ENCODE assay signal across 11 mouse cellular contexts in genomic region chr11:18929779-18930728, GRCm38 (mm10).
DNase-seq lines count a peak whose midpoint lies in the region; ATAC-seq and TF ChIP-seq lines count a peak whose summit lies in the region.
"Had no signal": no experiment of that assay in that cellular context is flagged by ENCODE, and none has a peak within 500 bp of the region (broad histone marks: within the 10 kb centered on the region; RNA-seq: fewer than 3 reads in every experiment).

No protein-coding gene starts in this region.

- no peak overlapping the region for H3K4me3 ChIP-seq in intestine, embryonic 16.5 days (ENCODE audit: low read length)
- H3K4me3 ChIP-seq in intestine, postnatal 0 days (ENCODE audit: low read depth, low read length): no peak overlapping the region
- no peak overlapping the region for H3K4me3 ChIP-seq in forebrain, embryonic 15.5 days
- H3K4me3 ChIP-seq in limb, embryonic 12.5 days (replicated peaks): no peak overlapping the region
- no peak overlapping the region for H3K4me3 ChIP-seq in stomach, embryonic 14.5 days (ENCODE audit: low read depth, low read length)
- H3K4me3 ChIP-seq: left cerebral cortex, adult 2 months had no signal

- no peaks in the 10 kb centered on the region for H3K27me3 ChIP-seq in intestine, embryonic 16.5 days (replicated peaks; ENCODE audit: control insufficient read depth, insufficient read depth, low read length)
- no peaks in the 10 kb centered on the region for H3K27me3 ChIP-seq in intestine, postnatal 0 days (replicated peaks; ENCODE audit: control insufficient read depth, insufficient read depth, low read length)
- H3K27me3 ChIP-seq in forebrain, embryonic 15.5 days: no peaks in the 10 kb centered on the region
- peaks cover 64% of the 10 kb centered on the region for H3K27me3 ChIP-seq in limb, embryonic 12.5 days
- no peaks in the 10 kb centered on the region for H3K27me3 ChIP-seq in stomach, embryonic 14.5 days (ENCODE audit: control insufficient read depth, insufficient read depth, low read length)

- no peak for ATAC-seq in intestine, embryonic 16.5 days
- no peak for ATAC-seq in intestine, postnatal 0 days
- peak; percentile 57 for ATAC-seq in forebrain, embryonic 15.5 days (replicated peaks)
- no peak for ATAC-seq in limb, embryonic 12.5 days (ENCODE audit: insufficient number of reproducible peaks, insufficient read depth, low FRiP score, low TSS enrichment, low read depth)
- ATAC-seq in stomach, embryonic 14.5 days (ENCODE audit: insufficient number of reproducible peaks, insufficient read depth, low FRiP score, low read depth): no peak
- ATAC-seq: inflammation-experienced regulatory T-cells, adult 6 months had no signal

- no peak for DNase-seq in spleen, postnatal 14 days (ENCODE audit: low spot score in 2 of 2)
- no peak for DNase-seq in kidney, adult 9 months
- DNase-seq in urinary bladder, postnatal 10 days (ENCODE audit: low spot score): no peak
- DNase-seq: heart, adult 18-20 months had no signal

- H3K9me3 ChIP-seq in intestine, embryonic 16.5 days (ENCODE audit: control insufficient read depth, low read length): no peaks in the 10 kb centered on the region
- H3K9me3 ChIP-seq in intestine, postnatal 0 days (ENCODE audit: control insufficient read depth): no peaks in the 10 kb centered on the region
- no peaks in the 10 kb centered on the region for H3K9me3 ChIP-seq in forebrain, embryonic 15.5 days
- H3K9me3 ChIP-seq in limb, embryonic 12.5 days: no peaks in the 10 kb centered on the region
- H3K9me3 ChIP-seq in stomach, embryonic 14.5 days (ENCODE audit: control insufficient read depth, low read depth, low read length): no peaks in the 10 kb centered on the region

- TF ChIP-seq CTCF in intestine, postnatal 0 days (IDR thresholded peaks at IDR 0.05; ENCODE audit: low read depth): no peak

- 46% methylated on average over 17 of the region's 17 CpGs for WGBS in intestine, embryonic 16.5 days
- WGBS in intestine, postnatal 0 days: 66% methylated on average over 17 of the region's 17 CpGs
- WGBS in forebrain, embryonic 15.5 days: 26% methylated on average over 17 of the region's 17 CpGs
- WGBS in limb, embryonic 12.5 days: 28% methylated on average over 17 of the region's 17 CpGs
- 40% methylated on average over 17 of the region's 17 CpGs for WGBS in stomach, embryonic 14.5 days

- H3K4me2 ChIP-seq in intestine, embryonic 16.5 days (ENCODE audit: low read depth, low read length): no peak overlapping the region
- no peak overlapping the region for H3K4me2 ChIP-seq in intestine, postnatal 0 days (replicated peaks; ENCODE audit: low read depth)
- peak overlapping the region; percentile 20 for H3K4me2 ChIP-seq in forebrain, embryonic 15.5 days (replicated peaks)
- H3K4me2 ChIP-seq in limb, embryonic 12.5 days: peak overlapping the region; percentile 19
- no peak overlapping the region for H3K4me2 ChIP-seq in stomach, embryonic 14.5 days (replicated peaks; ENCODE audit: low read depth, low read length)

- H3K4me1 ChIP-seq in intestine, embryonic 16.5 days (ENCODE audit: control insufficient read depth, insufficient read depth, low read length): peaks cover 18% of the 10 kb centered on the region
- no peaks in the 10 kb centered on the region for H3K4me1 ChIP-seq in intestine, postnatal 0 days (replicated peaks; ENCODE audit: control insufficient read depth, insufficient read depth, low read length)
- H3K4me1 ChIP-seq in forebrain, embryonic 15.5 days: peaks cover 38% of the 10 kb centered on the region
- H3K4me1 ChIP-seq in limb, embryonic 12.5 days (replicated peaks): peaks cover 14% of the 10 kb centered on the region
- peaks cover 26% of the 10 kb centered on the region for H3K4me1 ChIP-seq in stomach, embryonic 14.5 days (ENCODE audit: control insufficient read depth, insufficient read depth, low read length)

- H3K9ac ChIP-seq in intestine, embryonic 16.5 days (ENCODE audit: low read depth, low read length): no peak overlapping the region
- no peak overlapping the region for H3K9ac ChIP-seq in intestine, postnatal 0 days (ENCODE audit: low read depth, low read length)
- H3K9ac ChIP-seq in forebrain, embryonic 15.5 days (replicated peaks): 0 out of 2 replicates have a peak overlapping the region, but pooled peaks have one; percentile 1
- no peak overlapping the region for H3K9ac ChIP-seq in limb, embryonic 12.5 days (replicated peaks)
- H3K9ac ChIP-seq in stomach, embryonic 14.5 days (replicated peaks; ENCODE audit: low read depth, low read length): no peak overlapping the region

- 0 out of 2 replicates have a peak overlapping the region, but pooled peaks have one; percentile 9 for H3K27ac ChIP-seq in intestine, embryonic 16.5 days (ENCODE audit: low read length)
- H3K27ac ChIP-seq in intestine, postnatal 0 days (ENCODE audit: low read depth, low read length): no peak overlapping the region
- peak overlapping the region; percentile 64 for H3K27ac ChIP-seq in forebrain, embryonic 15.5 days (replicated peaks)
- H3K27ac ChIP-seq in limb, embryonic 12.5 days: no peak overlapping the region
- H3K27ac ChIP-seq in stomach, embryonic 14.5 days (ENCODE audit: low read length): peak overlapping the region; percentile 64; the same call in 1 of the 2 replicates
- H3K27ac ChIP-seq: left cerebral cortex, adult 2 months had no signal

- no peaks in the 10 kb centered on the region for H3K36me3 ChIP-seq in intestine, embryonic 16.5 days (ENCODE audit: control insufficient read depth, insufficient read depth, low read length)
- H3K36me3 ChIP-seq in intestine, postnatal 0 days (ENCODE audit: control insufficient read depth, insufficient read depth): no peaks in the 10 kb centered on the region
- no peaks in the 10 kb centered on the region for H3K36me3 ChIP-seq in forebrain, embryonic 15.5 days
- H3K36me3 ChIP-seq in limb, embryonic 12.5 days: no peaks in the 10 kb centered on the region
- peaks cover 17% of the 10 kb centered on the region for H3K36me3 ChIP-seq in stomach, embryonic 14.5 days (ENCODE audit: control insufficient read depth, insufficient read depth, low read length)

Comparison
In these comparisons a context has a peak if more than half of its experiments do, and no peak if none do; other contexts are left out.
1. H3K27ac ChIP-seq: peak in intestine, embryonic 16.5 days (single experiment), forebrain, embryonic 15.5 days (single experiment) and stomach, embryonic 14.5 days (single experiment); none in intestine, postnatal 0 days (single experiment) and limb, embryonic 12.5 days (single experiment).
2. H3K4me2 ChIP-seq: peak in forebrain, embryonic 15.5 days (single experiment) and limb, embryonic 12.5 days (single experiment); none in intestine, embryonic 16.5 days (single experiment), intestine, postnatal 0 days (single experiment) and stomach, embryonic 14.5 days (single experiment).